Mouse (Mus musculus) liver, embryonic 18 days (tissue): ENCODE measurements around the gene Olfr974. TPM values are rescaled to one million over a fixed set of nuclear protein-coding genes. Genes with fewer than 3 reads are reported as not detected.

ENCODE experiments used
- polyA plus RNA-seq: library from polyadenylated mRNA; depleted of rRNA; stranded (reverse); fragments of >200 nt; gene quantifications from 2 replicates; pipeline ENCODE4 v1.2.3, GENCODE M21; 2012; rRNA removed

The Olfr974 gene
- polyA plus RNA-seq, result not detected in 2 replicates

DNA sequence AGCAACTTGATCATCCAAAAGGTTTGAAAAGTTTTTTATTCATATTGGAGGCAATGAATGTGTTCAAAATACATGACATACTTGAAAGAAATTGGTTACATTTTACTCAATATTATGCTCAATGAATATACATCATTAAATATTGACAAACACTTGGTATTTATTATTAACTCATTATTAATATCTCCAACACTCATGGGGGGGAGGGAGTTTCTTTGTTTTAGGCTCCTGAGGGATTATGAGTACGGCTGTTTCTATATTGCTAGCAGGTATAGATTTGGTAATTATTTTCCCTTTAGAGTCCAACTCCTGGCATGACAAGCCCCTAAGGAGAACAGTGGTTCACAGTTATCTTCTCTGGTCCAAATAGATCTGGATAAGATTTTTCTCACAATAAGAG, at the start of gene Olfr974:
TSS of gene Olfr974 (plus strand) at position 301 of the 400 bp plus-strand sequence.

DNA sequence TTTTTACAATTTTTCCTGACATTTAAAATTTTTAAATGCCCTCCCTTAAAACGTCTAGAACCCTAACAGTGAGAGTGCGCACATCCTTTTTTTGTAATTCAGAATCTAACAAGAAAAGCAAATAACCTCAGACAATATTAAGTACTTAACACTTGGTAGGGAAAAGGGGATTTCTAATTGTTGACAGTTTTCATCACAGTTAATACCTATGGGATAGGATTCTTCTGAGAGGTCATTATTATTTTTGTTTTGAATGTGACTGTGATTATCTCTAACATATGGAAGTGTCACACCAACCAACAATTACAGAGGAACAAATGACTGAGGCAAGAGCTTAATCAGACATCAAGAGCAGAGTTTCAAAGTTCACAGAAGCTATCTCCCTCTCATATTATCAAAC, 30.3 kb upstream of the Olfr974 start, which contains the start of gene Olfr229:
TSS of gene Olfr229 (plus strand) at position 301 of the 400 bp plus-strand sequence.

GRCm38 (mm10) chr9:39951946-39952345, 14.6 kb downstream of the Olfr974 start, which contains the start of gene Olfr975:
Gene Olfr975, minus strand, starts transcription at chr9:39952046.

GRCm38 (mm10) chr9:39961033-39961432, 23.7 kb downstream of the Olfr974 start, which contains the start of gene Olfr976:
Gene Olfr976, minus strand, starts transcription at chr9:39961133.

GRCm38 (mm10) chr9:39991813-39992212, 54.5 kb downstream of the Olfr974 start, which contains the start of gene Olfr978:
Gene Olfr978, plus strand, starts transcription at chr9:39992113.

Other genes with a start within 250 kb of the Olfr974 start
- gene Olfr149, start 230.4 kb upstream of the Olfr974 start, polyA plus RNA-seq, result not detected in 2 replicates
- not detected in 2 replicates for gene Olfr965, start 226.1 kb upstream of the Olfr974 start, polyA plus RNA-seq
- not detected in 2 replicates for gene Olfr150, start 206.5 kb upstream of the Olfr974 start, polyA plus RNA-seq
- gene Olfr967, start 191.3 kb upstream of the Olfr974 start, polyA plus RNA-seq, result not detected in 2 replicates
- gene Olfr968, start 154.2 kb upstream of the Olfr974 start, polyA plus RNA-seq, result not detected in 2 replicates
- not detected in 2 replicates for gene Olfr969, start 146.6 kb upstream of the Olfr974 start, polyA plus RNA-seq
- not detected in 2 replicates for gene Olfr970, start 128.6 kb upstream of the Olfr974 start, polyA plus RNA-seq
- not detected in 2 replicates for gene Olfr971, start 100.6 kb upstream of the Olfr974 start, polyA plus RNA-seq
- gene Olfr972, start 71.1 kb upstream of the Olfr974 start, polyA plus RNA-seq, result not detected in 2 replicates
- not detected in 2 replicates for gene Olfr229, start 30.2 kb upstream of the Olfr974 start, polyA plus RNA-seq
- gene Olfr975, start 14.5 kb downstream of the Olfr974 start, polyA plus RNA-seq, result not detected in 2 replicates
- gene Olfr976, start 23.6 kb downstream of the Olfr974 start, polyA plus RNA-seq, result not detected in 2 replicates
- not detected in 2 replicates for gene Olfr978, start 54.6 kb downstream of the Olfr974 start, polyA plus RNA-seq
- not detected in 2 replicates for gene Olfr979, start 66.0 kb downstream of the Olfr974 start, polyA plus RNA-seq
- gene Olfr980, start 72.1 kb downstream of the Olfr974 start, polyA plus RNA-seq, result not detected in 2 replicates
- not detected in 2 replicates for gene Olfr981, start 84.0 kb downstream of the Olfr974 start, polyA plus RNA-seq
- not detected in 2 replicates for gene Olfr982, start 136.3 kb downstream of the Olfr974 start, polyA plus RNA-seq
- not detected in 2 replicates for gene Olfr983, start 156.1 kb downstream of the Olfr974 start, polyA plus RNA-seq
- not detected in 2 replicates for gene Olfr984, start 176.7 kb downstream of the Olfr974 start, polyA plus RNA-seq
- gene Olfr985, start 192.7 kb downstream of the Olfr974 start, polyA plus RNA-seq, result not detected in 2 replicates
- gene Tmem225, start 210.6 kb downstream of the Olfr974 start, polyA plus RNA-seq, result not detected in 2 replicates
- gene Olfr986, start 243.4 kb downstream of the Olfr974 start, polyA plus RNA-seq, result not detected in 2 replicates